Mouse (Mus musculus) bone marrow, adult 2 months (tissue): Measurements from ENCODE around the gene Fbxw11. TPM values are rescaled to one million over a fixed set of nuclear protein-coding genes. Genes with fewer than 3 reads are reported as not detected.

Experiments used
- H3K27ac ChIP-seq: fragments of 200-500 bp; 2 replicates; pipeline ENCODE4 v1.5.1; 2012; ENCODE audit warnings: low read depth, mild to moderate bottlenecking, control low read depth, inconsistent platforms, low read length; ENCODE audit not compliant: control insufficient read depth, poor library complexity, insufficient read depth
- H3K4me1 ChIP-seq: fragments of 200-500 bp; 2 replicates; pipeline ENCODE4 v1.6.1; 2011; ENCODE audit warnings: low read length; ENCODE audit not compliant: control insufficient read depth, insufficient read depth
- H3K4me3 ChIP-seq: fragments of 200-500 bp; replicated peaks from 2 replicates; pipeline ENCODE3; 2011; ENCODE audit warnings: mild to moderate bottlenecking, low read depth, low read length, control low read depth; ENCODE audit not compliant: control insufficient read depth
- CTCF ChIP-seq: fragments of 200-500 bp; IDR thresholded peaks from 2 replicates; pipeline ENCODE4 v1.5.1; 2011; ENCODE audit warnings: low read length, control low read depth; ENCODE audit not compliant: control insufficient read depth, insufficient read depth
- POLR2A ChIP-seq: fragments of 200-500 bp; IDR thresholded peaks from 2 replicates; pipeline ENCODE4 v1.6.1; 2011; ENCODE audit warnings: low read depth, mild to moderate bottlenecking, control low read depth, low read length, borderline replicate concordance; ENCODE audit not compliant: control insufficient read depth
- WGBS: fragments of 180-500 bp; shearing (Covaris S2); methylation state at CpG from one replicate; pipeline ENCODE4 v1.1.7; 2018; 5-methylcytosine and 5-hydroxymethylcytosine counted together
- polyA plus RNA-seq: library from polyadenylated mRNA; stranded (reverse); fragments of >200 nt; gene quantifications from 2 replicates; pipeline ENCODE4 v1.2.4, GENCODE M21; 2011; ENCODE audit warnings: low replicate concordance; ENCODE audit not compliant: missing spikeins, insufficient read depth, insufficient read length

The Fbxw11 gene
- polyA plus RNA-seq, 1 experiment: 12.8 TPM

GRCm38 (mm10) chr11:32733195-32733594 lies 90.7 kb downstream of the Fbxw11 start:
- no peak overlapping the region for H3K27ac ChIP-seq
- H3K4me1 ChIP-seq: no peaks in the 10 kb centered on the region
- WGBS: 91% methylated on average over 6 of the region's 6 CpGs
- H3K4me3 ChIP-seq: no peak overlapping the region
- no peak for TF ChIP-seq POLR2A
- no peak for TF ChIP-seq CTCF

- 88% methylated on average over 2 of the region's 2 CpGs for WGBS
- no peaks in the 10 kb centered on the region for H3K4me1 ChIP-seq
- H3K4me3 ChIP-seq: no peak overlapping the region
- H3K27ac ChIP-seq: no peak overlapping the region
- no peak for TF ChIP-seq CTCF
- TF ChIP-seq POLR2A: no peak
Observed at GRCm38 (mm10) chr11:32736371-32736770, 93.8 kb downstream of the Fbxw11 start.

GRCm38 (mm10) chr11:32737729-32738128 lies 95.2 kb downstream of the Fbxw11 start:
- Histone ChIP-seq H3K27ac (no peak overlapping the region), H3K4me3 (no peak overlapping the region), H3K4me1 (no peaks in the 10 kb centered on the region)
- no peak for TF ChIP-seq CTCF
- TF ChIP-seq POLR2A: no peak
- WGBS: 90% methylated on average over 5 of the region's 5 CpGs

- WGBS: 85% methylated on average over 5 of the region's 5 CpGs
- no peaks in the 10 kb centered on the region for H3K4me1 ChIP-seq
- no peak for TF ChIP-seq POLR2A
- TF ChIP-seq CTCF: no peak
- H3K4me3 ChIP-seq: no peak overlapping the region
- H3K27ac ChIP-seq: no peak overlapping the region
Observed at GRCm38 (mm10) chr11:32743891-32744290, 101.4 kb downstream of the Fbxw11 start.

- Histone ChIP-seq H3K4me3 (no peak overlapping the region), H3K4me1 (no peaks in the 10 kb centered on the region), H3K27ac (no peak overlapping the region)
- WGBS: 88% methylated on average over 7 of the region's 7 CpGs
- TF ChIP-seq CTCF: no peak
- no peak for TF ChIP-seq POLR2A
Observed at GRCm38 (mm10) chr11:32744463-32744862, 101.9 kb downstream of the Fbxw11 start.

- WGBS: 90% methylated on average over 4 of the region's 4 CpGs
- no peaks in the 10 kb centered on the region for H3K4me1 ChIP-seq
- TF ChIP-seq CTCF (no peak), POLR2A (no peak)
- no peak overlapping the region for H3K27ac ChIP-seq
- no peak overlapping the region for H3K4me3 ChIP-seq
Observed at GRCm38 (mm10) chr11:32745466-32745865, 102.9 kb downstream of the Fbxw11 start.

- WGBS: 66% methylated on average over 5 of the region's 5 CpGs
Observed at GRCm38 (mm10) chr11:32746036-32746435, 103.5 kb downstream of the Fbxw11 start.

GRCm38 (mm10) chr11:32746475-32746874 lies 104.0 kb downstream of the Fbxw11 start:
- TF ChIP-seq CTCF: no peak
- TF ChIP-seq POLR2A: no peak
- Histone ChIP-seq H3K4me3 (no peak overlapping the region), H3K4me1 (no peaks in the 10 kb centered on the region), H3K27ac (no peak overlapping the region)
- WGBS: 83% methylated on average over 3 of the region's 3 CpGs

More at GRCm38 (mm10) chr11:32746036-32746435, 103.5 kb downstream of the Fbxw11 start:
- no peak for TF ChIP-seq CTCF
- no peak for TF ChIP-seq POLR2A
- no peak overlapping the region for H3K27ac ChIP-seq
- H3K4me1 ChIP-seq: no peaks in the 10 kb centered on the region
- H3K4me3 ChIP-seq: no peak overlapping the region

- H3K4me3 ChIP-seq: no peak overlapping the region
- no peak overlapping the region for H3K27ac ChIP-seq
- no peaks in the 10 kb centered on the region for H3K4me1 ChIP-seq
- WGBS: 50% methylated on average over 4 of the region's 4 CpGs
- TF ChIP-seq CTCF (no peak), POLR2A (no peak)
Observed at GRCm38 (mm10) chr11:32748800-32749199, 106.3 kb downstream of the Fbxw11 start.
